Mouse (Mus musculus): ENCODE results near the gene Brap. TPM values are rescaled to one million over a fixed set of nuclear protein-coding genes. Genes with fewer than 3 reads are reported as not detected.

Gene Brap
- 28.0 and 28.3 TPM in 2 replicates for polyA plus RNA-seq (2015; fragmentation: Nextera tagmentation; extraction: Ambion mirVana)

DNA sequence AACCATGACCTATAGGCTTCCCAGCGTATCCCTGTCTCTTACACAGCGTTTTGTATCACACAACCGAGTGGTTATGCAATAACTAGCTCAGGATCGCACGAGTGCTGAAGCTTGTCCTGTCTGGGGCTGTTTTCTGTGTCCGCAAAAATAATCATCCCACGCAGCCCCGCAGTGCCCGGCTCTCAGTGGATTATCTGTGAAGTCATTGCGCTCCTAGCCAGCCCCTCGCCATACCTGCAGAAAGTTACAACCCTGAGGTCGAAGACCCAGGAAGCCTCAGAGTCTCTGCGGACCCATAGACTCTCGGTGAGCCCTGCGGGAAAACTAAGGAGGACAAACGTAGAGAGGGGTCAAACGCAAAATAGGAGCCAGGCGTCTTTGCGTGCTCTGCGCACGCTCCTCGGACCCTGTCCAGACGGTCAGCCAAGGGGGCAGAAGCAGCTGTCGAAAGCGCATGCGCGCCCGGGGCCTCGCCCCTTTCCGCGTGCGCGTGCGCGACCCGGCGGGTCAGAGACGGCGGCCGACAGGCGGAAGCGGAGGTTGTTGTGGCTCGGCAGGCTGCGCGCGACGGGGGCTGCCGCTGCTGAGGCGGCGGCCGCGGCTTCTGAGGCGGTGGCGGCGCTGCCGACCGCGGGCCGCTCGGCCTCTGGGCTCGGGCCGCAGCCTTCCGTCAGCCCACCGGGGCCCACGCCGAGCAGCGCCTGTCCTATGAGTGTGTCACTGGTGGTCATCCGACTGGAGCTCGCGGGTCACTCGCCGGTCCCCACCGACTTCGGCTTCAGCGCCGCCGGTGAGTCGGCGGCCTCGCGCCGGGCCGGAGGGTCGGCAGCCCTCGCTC, at the start of gene Brap, which contains the start of gene Acad10:
Gene Brap (plus strand): TSS at position 505 of the 838 bp plus-strand sequence.
Gene Acad10 (minus strand): TSS at position 456 of the 838 bp plus-strand sequence.

DNA sequence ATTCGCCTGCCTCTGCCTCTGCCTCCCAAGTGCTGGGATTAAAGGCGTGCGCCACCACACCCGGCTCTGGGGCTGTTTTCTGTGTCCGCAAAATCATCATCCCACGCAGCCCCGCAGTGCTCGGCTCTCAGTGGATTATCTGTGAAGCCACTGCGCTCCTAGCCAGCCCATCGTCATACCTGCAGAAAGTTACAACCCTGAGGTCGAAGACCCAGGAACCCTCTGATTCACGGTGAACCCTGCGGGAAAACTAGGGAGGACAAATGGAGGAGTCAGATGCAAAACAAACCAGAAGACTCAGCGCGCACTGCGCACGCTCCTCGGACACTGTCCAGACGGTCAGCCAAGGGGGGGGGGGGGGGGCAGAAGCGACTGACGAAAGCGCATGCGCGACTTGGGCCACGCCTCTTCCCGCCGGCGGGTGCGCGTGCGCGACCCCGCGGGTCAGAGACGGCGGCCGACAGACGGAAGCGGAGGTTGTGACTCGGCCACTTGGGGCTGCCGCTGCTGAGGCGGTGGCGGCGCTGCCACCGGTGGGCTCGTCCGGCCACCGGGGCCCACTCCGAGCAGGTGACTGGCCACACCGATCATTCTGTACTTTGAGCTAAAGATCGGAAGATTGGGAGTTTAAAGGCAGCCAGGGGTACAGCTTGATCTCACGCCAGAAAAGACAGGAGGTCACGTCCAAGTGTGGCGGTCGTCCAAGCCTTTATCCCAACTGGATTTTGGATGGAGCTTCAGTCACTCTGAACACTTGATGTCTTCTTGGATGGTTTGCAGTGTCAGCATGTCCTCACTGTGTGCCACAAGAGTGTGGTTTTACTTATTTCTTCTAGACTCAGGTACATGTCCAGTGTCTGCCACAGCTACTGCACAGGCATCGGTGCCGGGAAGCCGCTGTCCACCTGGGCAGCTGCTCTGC, 41.5 kb upstream of the Brap start, which contains the start of gene Acad12:
Gene Acad12 (minus strand): TSS at position 347 of the 922 bp plus-strand sequence.

DNA sequence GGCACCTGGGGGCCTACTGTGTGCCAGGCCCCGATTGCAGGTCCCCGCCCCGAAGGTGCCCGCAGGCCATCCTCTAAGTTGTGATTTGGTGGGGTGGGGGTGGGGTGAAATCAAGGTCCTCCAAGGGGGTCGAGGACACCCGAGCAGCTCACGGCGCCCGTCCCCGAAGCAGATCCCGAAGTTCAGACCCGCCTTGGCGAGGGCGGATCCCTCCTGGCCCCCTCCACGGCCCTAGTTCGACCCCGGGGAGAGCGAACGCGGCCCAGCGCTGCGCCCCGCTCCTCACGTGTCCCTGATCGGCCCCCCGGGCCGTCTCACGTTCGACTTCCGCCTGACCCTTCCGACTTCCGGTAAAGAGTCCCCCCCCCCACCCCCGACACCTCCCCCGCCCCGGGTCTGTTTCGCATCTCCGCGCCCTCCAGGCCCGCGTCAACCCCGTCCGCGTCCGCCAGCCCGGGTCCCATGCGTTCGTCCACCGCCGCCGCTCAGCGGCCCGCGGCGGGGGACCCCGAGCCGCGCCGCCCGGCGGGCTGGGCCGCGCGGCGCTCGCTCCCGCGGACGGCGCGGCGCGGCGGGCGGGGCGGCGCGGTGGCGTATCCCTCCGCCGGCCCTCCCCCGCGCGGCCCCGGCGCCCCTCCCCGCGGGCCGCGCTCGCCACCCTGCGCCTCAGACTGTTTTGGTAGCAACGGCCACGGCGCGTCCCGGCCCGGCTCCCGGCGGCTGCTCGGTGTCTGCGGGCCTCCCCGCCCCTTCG, 51.0 kb downstream of the Brap start, which contains the start of gene Atxn2:
Gene Atxn2 (plus strand): TSS at position 164 of the 754 bp plus-strand sequence.

Other genes starting within 250 kb of the Brap start
- gene Tmem116, start 208.7 kb upstream of the Brap start, polyA plus RNA-seq (2015; fragmentation: Nextera tagmentation; extraction: Ambion mirVana) = 1.4 and 2.0 TPM in 2 replicates
- 119 and 125 TPM in 2 replicates for gene Erp29, start 208.1 kb upstream of the Brap start, polyA plus RNA-seq (2015; fragmentation: Nextera tagmentation; extraction: Ambion mirVana)
- not detected in 2 replicates for gene Adam1b, start 157.1 kb upstream of the Brap start, polyA plus RNA-seq (2015; fragmentation: Nextera tagmentation; extraction: Ambion mirVana)
- gene Adam1a, start 115.1 kb upstream of the Brap start, polyA plus RNA-seq (2015; fragmentation: Nextera tagmentation; extraction: Ambion mirVana) = 0.85 and 0.93 TPM in 2 replicates
- gene Gm42878, start 115.1 kb upstream of the Brap start, polyA plus RNA-seq (2015; fragmentation: Nextera tagmentation; extraction: Ambion mirVana) = not detected in 2 replicates
- gene Mapkapk5, start 114.7 kb upstream of the Brap start, polyA plus RNA-seq (2015; fragmentation: Nextera tagmentation; extraction: Ambion mirVana) = 31.2 and 33.3 TPM in 2 replicates
- 131 and 184 TPM in 2 replicates for gene Aldh2, start 66.7 kb upstream of the Brap start, polyA plus RNA-seq (2015; fragmentation: Nextera tagmentation; extraction: Ambion mirVana)
- gene Acad12, start 41.6 kb upstream of the Brap start, polyA plus RNA-seq (2015; fragmentation: Nextera tagmentation; extraction: Ambion mirVana) = 1.2 and 1.7 TPM in 2 replicates
- gene Acad10, start within 50 bp of the Brap start, polyA plus RNA-seq (2015; fragmentation: Nextera tagmentation; extraction: Ambion mirVana) = 1.3 and 1.7 TPM in 2 replicates
- 38.0 and 39.3 TPM in 2 replicates for gene Atxn2, start 50.8 kb downstream of the Brap start, polyA plus RNA-seq (2015; fragmentation: Nextera tagmentation; extraction: Ambion mirVana)
- 12.4 and 17.5 TPM in 2 replicates for gene Sh2b3, start 177.1 kb downstream of the Brap start, polyA plus RNA-seq (2015; fragmentation: Nextera tagmentation; extraction: Ambion mirVana)
- gene Pheta1, start 188.4 kb downstream of the Brap start, polyA plus RNA-seq (2015; fragmentation: Nextera tagmentation; extraction: Ambion mirVana) = 3.8 and 6.6 TPM in 2 replicates